Mouse (Mus musculus) spleen, postnatal 10 days (tissue): Measurements from ENCODE around the gene Sptlc3.

Source experiments
- DNase-seq, 2 experiments: peaks; one replicate each; pipeline ENCODE4 v3.0.0; 2021 to 2022; ENCODE audit warnings: low spot score in 2 of 2

Gene Sptlc3

DNA sequence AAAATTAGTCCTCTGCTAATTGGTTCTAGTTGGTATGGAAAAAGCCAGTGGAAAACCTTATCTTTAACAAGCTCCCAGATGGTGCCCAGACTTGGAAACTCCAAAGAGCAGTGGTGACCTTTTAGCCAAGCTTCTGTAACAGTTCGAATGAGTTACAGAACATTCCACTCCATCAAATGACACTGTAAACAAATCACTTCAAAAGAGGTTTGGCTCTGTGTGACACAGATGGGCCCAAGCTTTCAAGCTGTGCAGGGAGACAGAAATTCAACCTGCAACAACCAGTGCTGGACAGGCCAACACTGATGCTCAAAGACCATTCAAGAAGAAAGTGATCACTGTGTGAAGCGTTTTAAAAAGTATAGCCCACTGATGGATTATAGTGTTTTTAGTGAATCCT, 144.1 kb downstream of the Sptlc3 start:
- DNase-seq: no peak

DNA sequence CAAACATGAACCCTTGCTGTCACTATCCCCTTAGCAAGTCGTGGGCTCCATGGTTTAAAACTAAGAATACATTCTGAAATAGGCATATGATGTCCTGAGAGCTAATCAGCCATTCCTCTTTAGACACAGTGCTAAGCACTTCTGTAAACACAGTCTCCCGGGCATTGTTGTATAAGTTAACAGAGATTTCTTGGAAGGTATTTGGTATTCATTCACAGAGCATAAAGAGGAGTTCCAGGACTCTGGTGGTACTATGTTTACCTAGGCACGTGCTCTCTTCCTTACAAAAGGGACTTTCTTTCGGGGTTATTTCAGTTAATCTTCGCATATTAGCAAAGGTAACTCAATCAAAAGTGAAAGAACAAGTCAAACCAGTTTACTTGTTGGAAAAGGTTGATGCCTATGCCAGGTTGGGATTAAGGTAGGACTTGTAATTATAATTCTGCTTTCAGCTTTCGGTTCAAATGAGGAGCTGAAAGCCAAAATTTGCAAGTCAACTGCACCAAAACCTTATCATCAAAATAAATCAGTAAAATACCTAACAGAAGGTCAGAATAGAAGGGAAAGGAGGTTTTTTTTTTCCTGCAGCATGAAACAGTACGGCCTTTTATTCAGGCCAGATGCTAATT, 148.2 kb downstream of the Sptlc3 start:
- DNase-seq: no peak

DNA sequence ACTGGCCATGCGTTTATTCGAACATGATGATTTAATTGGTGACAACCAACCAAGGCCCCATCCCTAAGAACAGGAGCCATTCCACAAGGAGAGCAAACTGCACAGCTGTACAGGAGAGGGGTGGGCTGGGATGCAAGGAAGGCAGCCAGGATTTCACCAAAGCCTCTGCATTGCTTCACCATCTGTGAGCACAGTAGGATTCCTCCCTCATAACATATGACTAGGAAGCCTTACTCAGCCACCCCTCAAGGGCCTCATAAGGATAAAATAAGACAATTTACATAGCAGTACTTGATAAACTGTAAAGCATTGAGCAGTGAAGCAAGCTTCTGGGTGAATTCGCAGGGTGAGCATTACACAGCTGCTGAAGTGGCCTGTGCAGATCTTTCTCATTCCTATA, 155.8 kb downstream of the Sptlc3 start:
- no peak for DNase-seq

DNA sequence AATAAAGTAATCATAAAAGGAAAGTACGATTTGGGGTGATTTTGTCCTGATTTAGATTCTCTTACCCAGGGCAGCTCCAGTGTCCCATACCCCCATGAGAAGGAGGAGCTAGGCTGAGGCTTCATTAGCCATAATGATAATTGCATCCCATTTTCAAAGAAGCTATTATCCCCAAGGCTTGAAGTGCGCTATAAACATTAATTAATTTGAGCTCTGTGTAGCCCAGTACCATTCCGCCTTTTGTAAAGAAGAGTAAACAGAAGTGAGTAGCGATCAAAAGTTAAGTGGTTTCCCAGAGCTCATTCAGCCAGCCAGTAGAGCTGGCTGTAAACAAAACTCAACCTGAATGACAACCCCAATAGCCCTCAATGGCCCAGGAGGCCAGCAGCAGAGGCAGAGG, 163.0 kb downstream of the Sptlc3 start:
- DNase-seq: no peak

DNA sequence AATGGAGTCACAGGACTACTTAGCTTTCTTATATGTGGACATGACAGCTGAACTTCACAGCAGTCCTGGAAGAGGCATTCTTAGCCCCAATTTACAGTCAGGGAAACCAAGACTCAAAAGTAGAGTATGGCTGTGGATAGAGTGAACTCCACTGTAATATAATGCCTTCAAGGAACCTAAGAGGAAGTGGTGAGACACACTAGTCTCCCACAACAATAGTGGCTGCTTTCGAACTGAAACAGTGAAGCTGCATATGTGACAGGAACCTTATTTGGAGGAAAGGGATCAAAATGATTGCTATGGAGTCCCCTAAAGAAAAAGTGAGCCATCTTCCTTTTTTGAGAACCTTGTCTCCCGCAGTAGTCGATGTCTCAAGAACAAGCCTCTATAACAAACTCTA, 178.1 kb downstream of the Sptlc3 start:
- no peak for DNase-seq

DNA sequence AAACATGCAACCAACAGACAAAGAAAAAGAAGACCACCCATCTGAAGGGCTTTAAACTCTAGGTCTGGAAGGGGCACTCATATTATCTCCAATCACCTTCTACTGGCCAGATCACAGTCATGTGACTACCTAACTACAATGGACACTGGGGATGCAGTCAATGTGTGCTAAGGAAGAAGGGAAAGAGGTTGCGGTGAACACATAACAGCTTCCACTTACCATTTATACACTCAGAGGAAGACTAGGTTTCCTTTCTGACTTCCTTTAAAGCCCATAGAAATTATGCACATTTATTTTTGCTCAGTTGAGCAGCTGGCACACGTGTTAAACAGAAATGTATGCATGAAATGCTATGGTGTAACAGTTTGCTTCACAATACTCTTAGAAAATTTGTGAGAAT, 178.7 kb downstream of the Sptlc3 start:
- DNase-seq: no peak

DNA sequence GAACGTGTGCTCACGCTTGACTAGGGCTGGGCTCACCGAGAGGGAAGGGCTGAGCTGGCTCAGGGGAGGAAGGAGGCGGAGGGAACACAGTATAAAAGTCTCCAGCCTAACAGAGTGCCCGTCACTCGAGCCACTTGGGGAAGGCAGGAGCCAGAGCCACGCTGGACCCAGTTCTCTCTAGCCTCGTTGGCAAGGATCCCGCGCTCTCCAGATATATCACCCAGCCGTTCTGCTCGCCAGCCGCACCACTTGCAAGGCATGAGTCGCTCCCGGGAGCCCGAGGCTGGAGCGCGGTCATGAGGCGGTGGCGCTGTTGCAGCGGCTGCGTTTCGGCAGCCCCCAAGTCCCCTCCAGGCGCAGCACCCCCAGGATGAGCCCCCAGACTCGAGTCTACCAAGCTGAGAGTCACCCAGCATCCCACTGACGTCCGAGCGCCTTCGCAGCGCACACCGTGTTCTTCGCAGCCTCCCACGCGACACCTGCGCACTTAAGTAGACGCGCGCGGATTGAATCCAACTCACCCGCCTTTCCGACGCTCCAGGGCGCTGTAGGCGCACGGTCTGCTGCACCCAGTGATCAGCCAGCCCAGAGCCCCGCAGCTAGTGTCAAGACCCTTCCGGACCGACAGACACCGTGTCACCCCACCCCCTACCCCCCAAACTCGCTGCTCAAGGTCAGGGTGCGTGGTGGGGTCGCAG, 183.5 kb downstream of the Sptlc3 start:
- peak in 1 of 2 experiments; percentile 12 for DNase-seq

DNA sequence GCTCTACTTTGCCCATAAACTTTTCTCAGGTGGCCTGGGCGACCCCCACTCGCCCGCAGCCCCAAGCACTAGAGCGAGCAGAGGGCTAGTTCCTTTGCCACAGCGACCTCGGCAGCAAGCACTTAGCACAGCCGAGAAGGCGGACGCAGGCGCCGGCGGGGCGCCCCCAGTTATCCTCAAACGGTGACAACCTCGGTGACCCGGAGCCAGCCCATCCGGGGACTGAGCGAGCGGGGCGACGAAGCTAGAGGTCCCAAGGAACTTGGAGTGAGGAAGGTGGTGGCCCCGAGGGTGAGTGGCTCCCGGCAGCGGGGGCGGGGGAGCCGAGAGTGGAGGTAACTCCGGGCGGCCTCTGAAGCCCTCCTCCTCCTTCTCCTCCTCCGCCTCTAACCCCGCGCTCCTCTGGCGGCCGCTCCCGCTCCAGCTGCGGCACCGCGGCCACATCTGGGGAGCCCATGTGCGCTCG, 184.1 kb downstream of the Sptlc3 start, which contains the start of gene Ism1:
Gene Ism1, plus strand, starts transcription at position 370 of the 466 bp plus-strand sequence.
- peak in 1 of 2 experiments; percentile 14 for DNase-seq

DNA sequence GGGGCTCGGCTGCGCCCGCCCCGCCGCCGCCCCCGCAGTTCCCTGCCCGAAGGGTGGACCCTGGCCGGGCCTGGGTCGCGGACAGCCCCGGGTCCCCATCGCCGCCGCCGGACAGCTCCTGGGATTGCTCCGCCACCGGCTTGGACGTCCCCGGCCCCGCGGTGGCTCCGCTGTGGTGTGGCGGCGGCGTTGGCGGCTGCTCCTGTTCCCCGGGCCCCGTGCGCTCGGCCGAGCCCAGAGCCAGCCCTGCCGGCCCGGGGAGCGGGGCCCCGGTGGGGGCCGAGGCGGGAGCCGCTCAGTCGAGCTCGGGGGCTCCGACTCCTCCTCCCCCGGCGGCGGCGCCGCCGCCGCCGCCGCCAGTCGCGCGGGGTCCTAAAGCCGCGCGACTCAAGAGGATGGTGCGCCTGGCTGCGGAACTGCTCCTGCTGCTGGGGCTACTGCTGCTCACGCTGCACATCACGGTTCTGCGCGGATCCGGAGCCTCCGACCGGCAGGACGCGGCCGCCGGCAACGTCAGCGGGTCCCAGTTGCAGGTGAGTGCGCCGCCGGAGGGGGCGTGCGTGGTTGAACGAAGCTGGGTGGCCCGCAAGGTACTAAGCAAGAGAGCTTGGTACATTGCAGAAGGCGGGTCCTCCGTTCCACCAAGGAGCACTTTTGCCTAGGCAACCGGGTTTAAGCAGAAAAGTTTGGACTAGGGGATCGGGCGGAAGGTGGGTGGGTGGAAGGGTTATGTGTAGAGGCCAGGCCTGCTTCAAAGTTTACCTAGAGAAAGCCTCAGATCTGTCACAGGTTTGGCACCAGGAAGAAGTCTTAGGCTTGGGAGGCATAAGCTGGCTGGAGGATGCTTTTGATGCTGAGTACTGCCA, 184.8 kb downstream of the Sptlc3 start:
- DNase-seq: peak in 1 of 2 experiments; percentile 13

DNA sequence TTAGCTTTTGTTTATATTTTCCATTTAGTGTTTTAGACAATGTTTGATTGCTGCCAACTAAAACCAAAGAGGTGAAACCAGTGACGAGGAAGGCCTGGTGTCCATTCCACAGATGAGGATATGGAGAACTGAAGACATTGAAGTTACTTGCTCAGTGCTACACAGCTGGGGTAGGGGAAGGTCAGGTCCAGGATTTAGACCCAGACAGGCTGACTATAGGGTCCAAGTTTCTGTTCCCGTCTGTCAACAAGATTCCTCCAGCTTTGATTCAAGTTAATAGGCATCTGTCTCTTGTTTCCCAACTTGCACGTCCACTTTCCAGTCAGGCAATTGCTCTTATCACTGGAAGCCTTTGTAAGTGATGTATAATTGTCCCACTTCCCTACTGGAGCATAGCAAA, 188.8 kb downstream of the Sptlc3 start:
- DNase-seq: no peak
